Mouse (Mus musculus) liver, embryonic 14.5 days (tissue): Measurements from ENCODE around the gene Tmem176a.

Experiments
- CTCF ChIP-seq: IDR thresholded peaks from 2 replicates; pipeline ENCODE4 v1.5.1; 2016; ENCODE audit warnings: antibody characterized with exemption, low read depth, control low read depth
- EP300 ChIP-seq: IDR thresholded peaks from 2 replicates; pipeline ENCODE4 v1.6.1; 2016; ENCODE audit warnings: antibody characterized with exemption, low read depth

DNA sequence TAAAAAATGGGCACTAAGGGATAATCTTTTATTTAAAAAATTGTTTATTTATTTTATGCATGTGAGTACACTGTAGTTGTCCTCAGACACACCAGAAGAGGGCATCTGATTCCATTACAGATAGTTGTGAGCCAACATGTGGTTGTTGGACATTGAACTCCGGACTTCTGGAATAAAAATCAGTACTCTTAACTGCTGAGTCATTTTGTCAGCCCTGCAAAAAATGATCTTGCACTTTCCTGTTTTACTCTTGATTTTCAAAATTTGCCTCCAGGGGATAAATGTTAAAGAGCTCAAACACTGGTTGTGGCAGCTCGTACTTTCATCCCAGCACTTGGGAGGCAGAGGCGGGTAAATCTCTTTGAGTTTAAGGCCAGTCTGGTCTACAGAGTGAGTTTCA is 34.0 kb upstream of the Tmem176a start:
- TF ChIP-seq EP300 (no peak), CTCF (no peak)
